Mouse (Mus musculus): Measurements from ENCODE around the gene Lmf1. TPM values are rescaled to one million over a fixed set of nuclear protein-coding genes. Genes with fewer than 3 reads are reported as not detected.

Lmf1 gene
- polyA plus RNA-seq, 1 experiment from 2014 or later = 24.2 TPM

GRCm38 (mm10) chr17:25656142-25656825 is 77.4 kb downstream of the Lmf1 start:
- Histone ChIP-seq H3K4me2 (ENCODE audit: low read depth, low read length) (no peak overlapping the region), H3K4me1 (ENCODE audit: control insufficient read depth, insufficient read depth, low read length) (peaks cover 4% of the 10 kb centered on the region; the same call in 1 of the 2 replicates), H3K27me3 (ENCODE audit: control insufficient read depth, insufficient read depth, low read length) (no peaks in the 10 kb centered on the region), H3K9me3 (ENCODE audit: control insufficient read depth, low read length) (no peaks in the 10 kb centered on the region), H3K9ac (replicated peaks; ENCODE audit: low read depth, low read length) (0 out of 2 replicates have a peak overlapping the region, but pooled peaks have one; percentile 3), H3K27ac (ENCODE audit: low read depth, low read length) (0 out of 2 replicates have a peak overlapping the region, but pooled peaks have one; percentile 28), H3K4me3 (ENCODE audit: low read depth, low read length) (no peak overlapping the region), H3K36me3 (ENCODE audit: control insufficient read depth, insufficient read depth, low read length) (no peaks in the 10 kb centered on the region)
- WGBS = 50% methylated on average over 12 of the region's 12 CpGs
- peak; percentile 38; the same call in 1 of the 2 replicates for ATAC-seq (ENCODE audit: low read depth)

DNA sequence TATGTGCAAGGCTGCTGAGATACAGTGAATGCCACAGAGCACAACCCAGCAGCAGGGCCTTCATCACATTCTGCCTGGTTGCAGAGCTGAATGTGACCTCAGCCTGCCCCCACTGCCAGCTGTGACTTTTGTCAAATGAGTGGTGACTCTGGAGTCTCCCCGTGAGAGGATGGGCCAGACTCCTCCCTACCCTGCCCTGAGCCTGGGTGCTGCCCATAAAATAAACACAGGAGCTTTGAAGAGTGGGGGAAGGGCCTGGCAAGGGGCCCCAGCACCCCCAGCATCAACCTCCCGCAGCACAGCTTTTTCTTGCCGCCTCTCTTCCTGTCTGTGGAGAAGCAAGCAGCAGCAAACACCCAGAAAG is 77.9 kb downstream of the Lmf1 start:
- H3K4me1 ChIP-seq (ENCODE audit: control insufficient read depth, insufficient read depth, low read length) = peaks cover 4% of the 10 kb centered on the region; the same call in 1 of the 2 replicates
- no peak; the same call in 1 of the 2 replicates for ATAC-seq (ENCODE audit: low read depth)
- no peaks in the 10 kb centered on the region for H3K27me3 ChIP-seq (ENCODE audit: control insufficient read depth, insufficient read depth, low read length)
- no peak overlapping the region for H3K9ac ChIP-seq (replicated peaks; ENCODE audit: low read depth, low read length)
- H3K9me3 ChIP-seq (ENCODE audit: control insufficient read depth, low read length) = no peaks in the 10 kb centered on the region
- H3K36me3 ChIP-seq (ENCODE audit: control insufficient read depth, insufficient read depth, low read length) = no peaks in the 10 kb centered on the region
- H3K27ac ChIP-seq (ENCODE audit: low read depth, low read length) = peak overlapping the region; percentile 22; the same call in 1 of the 2 replicates
- no peak overlapping the region for H3K4me2 ChIP-seq (ENCODE audit: low read depth, low read length)
- no peak overlapping the region for H3K4me3 ChIP-seq (ENCODE audit: low read depth, low read length)
- 18% methylated on average over 3 of the region's 3 CpGs for WGBS

- H3K9ac ChIP-seq (replicated peaks; ENCODE audit: low read depth, low read length) = no peak overlapping the region
- no peaks in the 10 kb centered on the region for H3K9me3 ChIP-seq (ENCODE audit: control insufficient read depth, low read length)
- 53% methylated on average over 12 of the region's 12 CpGs for WGBS
- no peak overlapping the region for H3K4me2 ChIP-seq (ENCODE audit: low read depth, low read length)
- no peaks in the 10 kb centered on the region for H3K36me3 ChIP-seq (ENCODE audit: control insufficient read depth, insufficient read depth, low read length)
- ATAC-seq (ENCODE audit: low read depth) = peak; percentile 28; the same call in 1 of the 2 replicates
- no peak overlapping the region for H3K4me3 ChIP-seq (ENCODE audit: low read depth, low read length)
- H3K4me1 ChIP-seq (ENCODE audit: control insufficient read depth, insufficient read depth, low read length) = peaks cover 11% of the 10 kb centered on the region; the same call in 1 of the 2 replicates
- H3K27ac ChIP-seq (ENCODE audit: low read depth, low read length) = no peak overlapping the region
- no peaks in the 10 kb centered on the region for H3K27me3 ChIP-seq (ENCODE audit: control insufficient read depth, insufficient read depth, low read length)
Observed at GRCm38 (mm10) chr17:25663213-25663835, 84.4 kb downstream of the Lmf1 start.

DNA sequence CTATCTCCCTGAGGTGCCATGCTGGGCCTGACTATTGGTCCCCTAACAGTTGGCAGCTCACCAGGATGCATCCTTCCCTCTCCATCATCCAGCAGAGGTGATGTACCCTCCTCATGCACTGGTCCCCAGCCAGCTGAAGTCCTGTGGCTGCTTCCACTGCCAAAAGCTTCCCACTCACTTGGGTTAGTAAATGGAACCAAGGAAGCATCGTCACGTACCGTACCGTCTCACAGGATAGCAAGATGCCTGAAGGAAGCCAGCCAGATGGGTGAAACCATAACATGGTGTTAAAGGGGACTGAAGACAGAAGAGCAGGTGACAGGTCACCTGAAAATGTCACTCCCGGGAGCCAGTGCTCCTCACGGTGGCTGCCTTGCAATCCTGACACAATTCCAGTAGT is 86.6 kb downstream of the Lmf1 start:
- Histone ChIP-seq H3K36me3 (ENCODE audit: control insufficient read depth, insufficient read depth, low read length) (no peaks in the 10 kb centered on the region), H3K9ac (replicated peaks; ENCODE audit: low read depth, low read length) (no peak overlapping the region), H3K9me3 (ENCODE audit: control insufficient read depth, low read length) (no peaks in the 10 kb centered on the region), H3K4me2 (ENCODE audit: low read depth, low read length) (no peak overlapping the region), H3K27me3 (ENCODE audit: control insufficient read depth, insufficient read depth, low read length) (no peaks in the 10 kb centered on the region), H3K27ac (ENCODE audit: low read depth, low read length) (no peak overlapping the region), H3K4me1 (ENCODE audit: control insufficient read depth, insufficient read depth, low read length) (peaks cover 11% of the 10 kb centered on the region; the same call in 1 of the 2 replicates), H3K4me3 (ENCODE audit: low read depth, low read length) (no peak overlapping the region)
- WGBS = 87% methylated on average over 6 of the region's 6 CpGs
- ATAC-seq (ENCODE audit: low read depth) = no peak

DNA sequence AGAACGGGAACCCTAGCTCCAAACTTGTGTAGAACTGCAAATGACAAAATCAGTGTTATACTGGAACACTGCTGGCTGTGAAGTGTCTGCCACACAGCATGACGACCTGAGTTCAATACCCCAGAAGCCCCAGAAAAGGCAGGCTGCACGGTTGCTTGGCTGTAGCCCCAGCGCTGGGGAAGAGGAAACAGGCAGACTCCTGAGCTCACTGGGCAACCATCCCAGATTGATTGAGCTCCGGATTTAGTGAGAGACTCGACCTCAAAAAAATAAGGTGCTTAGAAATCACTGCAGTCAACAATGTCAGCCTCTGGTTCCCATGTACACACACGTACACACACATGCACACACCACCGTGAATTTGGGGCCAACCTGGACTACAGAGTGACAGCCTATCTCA is 87.0 kb downstream of the Lmf1 start:
- 74% methylated on average over 8 of the region's 8 CpGs for WGBS

GRCm38 (mm10) chr17:25668481-25669055 is 89.7 kb downstream of the Lmf1 start:
- Histone ChIP-seq H3K27ac (ENCODE audit: low read depth, low read length) (no peak overlapping the region), H3K9me3 (ENCODE audit: control insufficient read depth, low read length) (no peaks in the 10 kb centered on the region), H3K4me2 (ENCODE audit: low read depth, low read length) (no peak overlapping the region), H3K9ac (replicated peaks; ENCODE audit: low read depth, low read length) (no peak overlapping the region), H3K27me3 (ENCODE audit: control insufficient read depth, insufficient read depth, low read length) (no peaks in the 10 kb centered on the region), H3K4me1 (ENCODE audit: control insufficient read depth, insufficient read depth, low read length) (peaks cover 5% of the 10 kb centered on the region; the same call in 1 of the 2 replicates), H3K36me3 (ENCODE audit: control insufficient read depth, insufficient read depth, low read length) (no peaks in the 10 kb centered on the region), H3K4me3 (ENCODE audit: low read depth, low read length) (no peak overlapping the region)
- 55% methylated on average over 7 of the region's 7 CpGs for WGBS
- peak; percentile 34; the same call in 1 of the 2 replicates for ATAC-seq (ENCODE audit: low read depth)

More for the DNA sequence above, 87.0 kb downstream of the Lmf1 start:
- peaks cover 11% of the 10 kb centered on the region; the same call in 1 of the 2 replicates for H3K4me1 ChIP-seq (ENCODE audit: control insufficient read depth, insufficient read depth, low read length)
- no peak overlapping the region for H3K4me2 ChIP-seq (ENCODE audit: low read depth, low read length)
- H3K9ac ChIP-seq (replicated peaks; ENCODE audit: low read depth, low read length) = no peak overlapping the region
- no peak overlapping the region for H3K4me3 ChIP-seq (ENCODE audit: low read depth, low read length)
- H3K27ac ChIP-seq (ENCODE audit: low read depth, low read length) = no peak overlapping the region
- H3K36me3 ChIP-seq (ENCODE audit: control insufficient read depth, insufficient read depth, low read length) = no peaks in the 10 kb centered on the region
- no peaks in the 10 kb centered on the region for H3K9me3 ChIP-seq (ENCODE audit: control insufficient read depth, low read length)
- no peaks in the 10 kb centered on the region for H3K27me3 ChIP-seq (ENCODE audit: control insufficient read depth, insufficient read depth, low read length)
- no peak for ATAC-seq (ENCODE audit: low read depth)

GRCm38 (mm10) chr17:25672982-25673381 is 94.1 kb downstream of the Lmf1 start:
- no peak overlapping the region for H3K9ac ChIP-seq (replicated peaks; ENCODE audit: low read depth, low read length)
- no peaks in the 10 kb centered on the region for H3K27me3 ChIP-seq (ENCODE audit: control insufficient read depth, insufficient read depth, low read length)
- H3K36me3 ChIP-seq (ENCODE audit: control insufficient read depth, insufficient read depth, low read length) = no peaks in the 10 kb centered on the region
- no peak overlapping the region for H3K4me2 ChIP-seq (ENCODE audit: low read depth, low read length)
- H3K4me3 ChIP-seq (ENCODE audit: low read depth, low read length) = no peak overlapping the region
- no peaks in the 10 kb centered on the region for H3K4me1 ChIP-seq (ENCODE audit: control insufficient read depth, insufficient read depth, low read length)
- no peaks in the 10 kb centered on the region for H3K9me3 ChIP-seq (ENCODE audit: control insufficient read depth, low read length)
- no peak overlapping the region for H3K27ac ChIP-seq (ENCODE audit: low read depth, low read length)
- ATAC-seq (ENCODE audit: low read depth) = no peak

- Histone ChIP-seq H3K36me3 (ENCODE audit: control insufficient read depth, insufficient read depth, low read length) (no peaks in the 10 kb centered on the region), H3K4me2 (ENCODE audit: low read depth, low read length) (no peak overlapping the region), H3K4me1 (ENCODE audit: control insufficient read depth, insufficient read depth, low read length) (no peaks in the 10 kb centered on the region), H3K9me3 (ENCODE audit: control insufficient read depth, low read length) (no peaks in the 10 kb centered on the region), H3K27ac (ENCODE audit: low read depth, low read length) (no peak overlapping the region), H3K4me3 (ENCODE audit: low read depth, low read length) (no peak overlapping the region), H3K9ac (replicated peaks; ENCODE audit: low read depth, low read length) (no peak overlapping the region), H3K27me3 (ENCODE audit: control insufficient read depth, insufficient read depth, low read length) (no peaks in the 10 kb centered on the region)
- 50% methylated on average over 6 of the region's 6 CpGs for WGBS
- ATAC-seq (ENCODE audit: low read depth) = no peak
Observed at GRCm38 (mm10) chr17:25677969-25678368, 99.1 kb downstream of the Lmf1 start.

- H3K4me3 ChIP-seq (ENCODE audit: low read depth, low read length) = no peak overlapping the region
- H3K9ac ChIP-seq (replicated peaks; ENCODE audit: low read depth, low read length) = no peak overlapping the region
- H3K4me1 ChIP-seq (ENCODE audit: control insufficient read depth, insufficient read depth, low read length) = no peaks in the 10 kb centered on the region
- no peaks in the 10 kb centered on the region for H3K36me3 ChIP-seq (ENCODE audit: control insufficient read depth, insufficient read depth, low read length)
- 2% methylated on average over 5 of the region's 5 CpGs for WGBS
- H3K9me3 ChIP-seq (ENCODE audit: control insufficient read depth, low read length) = no peaks in the 10 kb centered on the region
- ATAC-seq (ENCODE audit: low read depth) = no peak
- H3K27ac ChIP-seq (ENCODE audit: low read depth, low read length) = no peak overlapping the region
- H3K27me3 ChIP-seq (ENCODE audit: control insufficient read depth, insufficient read depth, low read length) = no peaks in the 10 kb centered on the region
- H3K4me2 ChIP-seq (ENCODE audit: low read depth, low read length) = no peak overlapping the region
Observed at GRCm38 (mm10) chr17:25679818-25680217, 100.9 kb downstream of the Lmf1 start.

Measured in neural tube, embryonic 14.5 days (tissue).